Mouse (Mus musculus): ENCODE results near the gene Gsk3b. TPM values are rescaled to one million over a fixed set of nuclear protein-coding genes. Genes with fewer than 3 reads are reported as not detected.
"Not testable (repeated sequence)": the region's sequence is repeated elsewhere in the genome, so short reads cannot be mapped to it uniquely, and the experiment has no call there.

Gsk3b gene
- polyA plus RNA-seq (2014; fragmentation: Nextera tagmentation; extraction: Ambion mirVana), result 197 and 216 TPM in 2 replicates

GRCm38 (mm10) chr16:38088629-38089446 lies at the start of gene Gsk3b:
TSS of gene Gsk3b (plus strand) at chr16:38089001.
- Histone ChIP-seq H3K27me3 (ENCODE audit: control insufficient read depth, insufficient read depth, low read length) (no peaks in the 10 kb centered on the region), H3K27ac (replicated peaks; ENCODE audit: low read depth, low read length) (peak within 1 kb of the TSS; percentile 99), H3K4me3 (replicated peaks; ENCODE audit: low read depth, low read length) (peak within 1 kb of the TSS; percentile 95), H3K36me3 (ENCODE audit: control insufficient read depth, insufficient read depth, low read length) (no peaks in the 10 kb centered on the region), H3K4me1 (ENCODE audit: control insufficient read depth, insufficient read depth, low read length) (peaks cover 12% of the 10 kb centered on the region), H3K9me3 (ENCODE audit: control insufficient read depth, low read length) (no peaks in the 10 kb centered on the region), H3K4me2 (ENCODE audit: low read length) (peak within 1 kb of the TSS; percentile 93), H3K9ac (replicated peaks; ENCODE audit: low read length) (peak within 1 kb of the TSS; percentile 99)
- WGBS, result under 1% methylated on average over 69 of the region's 69 CpGs
- DNase-seq, result peak; percentile 100
- ATAC-seq (ENCODE audit: low FRiP score, low TSS enrichment), result peak; percentile 93

- H3K9me3 ChIP-seq (ENCODE audit: control insufficient read depth, low read length), result no peaks in the 10 kb centered on the region
- H3K4me3 ChIP-seq (replicated peaks; ENCODE audit: low read depth, low read length), result no peak overlapping the region
- no peaks in the 10 kb centered on the region for H3K36me3 ChIP-seq (ENCODE audit: control insufficient read depth, insufficient read depth, low read length)
- no peak overlapping the region for H3K4me2 ChIP-seq (ENCODE audit: low read length)
- H3K27me3 ChIP-seq (ENCODE audit: control insufficient read depth, insufficient read depth, low read length), result no peaks in the 10 kb centered on the region
- no peaks in the 10 kb centered on the region for H3K4me1 ChIP-seq (ENCODE audit: control insufficient read depth, insufficient read depth, low read length)
- H3K9ac ChIP-seq (replicated peaks; ENCODE audit: low read length), result no peak overlapping the region
- 88% methylated on average over 1 of the region's 1 CpGs for WGBS
- DNase-seq (no peak), ATAC-seq (ENCODE audit: low FRiP score, low TSS enrichment) (no peak)
- no peak overlapping the region for H3K27ac ChIP-seq (replicated peaks; ENCODE audit: low read depth, low read length)
These were observed 46.6 kb upstream of the Gsk3b start for GRCm38 (mm10) chr16:38042160-38042559.

GRCm38 (mm10) chr16:38044551-38044950 lies 44.2 kb upstream of the Gsk3b start:
- 89% methylated on average over 5 of the region's 5 CpGs for WGBS
- H3K27ac ChIP-seq (replicated peaks; ENCODE audit: low read depth, low read length), result no peak overlapping the region
- DNase-seq (no peak), ATAC-seq (ENCODE audit: low FRiP score, low TSS enrichment) (no peak)
- H3K4me3 ChIP-seq (replicated peaks; ENCODE audit: low read depth, low read length), result no peak overlapping the region
- H3K36me3 ChIP-seq (ENCODE audit: control insufficient read depth, insufficient read depth, low read length), result no peaks in the 10 kb centered on the region
- no peaks in the 10 kb centered on the region for H3K9me3 ChIP-seq (ENCODE audit: control insufficient read depth, low read length)
- H3K9ac ChIP-seq (replicated peaks; ENCODE audit: low read length), result no peak overlapping the region
- no peaks in the 10 kb centered on the region for H3K4me1 ChIP-seq (ENCODE audit: control insufficient read depth, insufficient read depth, low read length)
- no peaks in the 10 kb centered on the region for H3K27me3 ChIP-seq (ENCODE audit: control insufficient read depth, insufficient read depth, low read length)
- no peak overlapping the region for H3K4me2 ChIP-seq (ENCODE audit: low read length)

- ATAC-seq (ENCODE audit: low FRiP score, low TSS enrichment) (no peak), DNase-seq (peak; percentile 15)
- 78% methylated on average over 23 of the region's 23 CpGs for whole genome bisulfite sequencing
- Histone ChIP-seq H3K4me3 (replicated peaks; ENCODE audit: low read depth, low read length) (no peak overlapping the region), H3K4me2 (ENCODE audit: low read length) (no peak overlapping the region), H3K36me3 (ENCODE audit: control insufficient read depth, insufficient read depth, low read length) (no peaks in the 10 kb centered on the region), H3K27ac (replicated peaks; ENCODE audit: low read depth, low read length) (no peak overlapping the region), H3K27me3 (ENCODE audit: control insufficient read depth, insufficient read depth, low read length) (no peaks in the 10 kb centered on the region), H3K9ac (replicated peaks; ENCODE audit: low read length) (no peak overlapping the region), H3K4me1 (ENCODE audit: control insufficient read depth, insufficient read depth, low read length) (no peaks in the 10 kb centered on the region), H3K9me3 (ENCODE audit: control insufficient read depth, low read length) (no peaks in the 10 kb centered on the region)
These were observed 40.8 kb upstream of the Gsk3b start for GRCm38 (mm10) chr16:38047781-38048558.

- ATAC-seq (ENCODE audit: low FRiP score, low TSS enrichment), result no peak
These were observed 30.9 kb upstream of the Gsk3b start for GRCm38 (mm10) chr16:38057898-38058297.

GRCm38 (mm10) chr16:38058836-38059235 lies 30.0 kb upstream of the Gsk3b start:
- DNase-seq (no peak), ATAC-seq (ENCODE audit: low FRiP score, low TSS enrichment) (no peak)
- Histone ChIP-seq H3K4me1 (ENCODE audit: control insufficient read depth, insufficient read depth, low read length) (no peaks in the 10 kb centered on the region), H3K4me3 (replicated peaks; ENCODE audit: low read depth, low read length) (no peak overlapping the region), H3K36me3 (ENCODE audit: control insufficient read depth, insufficient read depth, low read length) (no peaks in the 10 kb centered on the region), H3K27me3 (ENCODE audit: control insufficient read depth, insufficient read depth, low read length) (no peaks in the 10 kb centered on the region), H3K4me2 (ENCODE audit: low read length) (no peak overlapping the region), H3K9me3 (ENCODE audit: control insufficient read depth, low read length) (no peaks in the 10 kb centered on the region), H3K9ac (replicated peaks; ENCODE audit: low read length) (no peak overlapping the region), H3K27ac (replicated peaks; ENCODE audit: low read depth, low read length) (no peak overlapping the region)
- WGBS, result 83% methylated on average over 3 of the region's 3 CpGs

More at GRCm38 (mm10) chr16:38057898-38058297, 30.9 kb upstream of the Gsk3b start:
- Histone ChIP-seq H3K4me3 (replicated peaks; ENCODE audit: low read depth, low read length) (no peak overlapping the region), H3K9ac (replicated peaks; ENCODE audit: low read length) (no peak overlapping the region), H3K4me2 (ENCODE audit: low read length) (no peak overlapping the region), H3K4me1 (ENCODE audit: control insufficient read depth, insufficient read depth, low read length) (no peaks in the 10 kb centered on the region), H3K36me3 (ENCODE audit: control insufficient read depth, insufficient read depth, low read length) (no peaks in the 10 kb centered on the region), H3K27me3 (ENCODE audit: control insufficient read depth, insufficient read depth, low read length) (no peaks in the 10 kb centered on the region), H3K9me3 (ENCODE audit: control insufficient read depth, low read length) (no peaks in the 10 kb centered on the region), H3K27ac (replicated peaks; ENCODE audit: low read depth, low read length) (no peak overlapping the region)
- no peak for DNase-seq
- 79% methylated on average over 1 of the region's 1 CpGs for whole genome bisulfite sequencing

- H3K27me3 ChIP-seq (ENCODE audit: control insufficient read depth, insufficient read depth, low read length), result no peaks in the 10 kb centered on the region
- 87% methylated on average over 4 of the region's 4 CpGs for WGBS
- no peak for ATAC-seq (ENCODE audit: low FRiP score, low TSS enrichment)
These were observed 29.2 kb upstream of the Gsk3b start for GRCm38 (mm10) chr16:38059631-38060030.

GRCm38 (mm10) chr16:38073859-38074631 lies 14.8 kb upstream of the Gsk3b start:
- H3K4me2 ChIP-seq (ENCODE audit: low read length); ATAC-seq (ENCODE audit: low FRiP score, low TSS enrichment); H3K27me3 ChIP-seq (ENCODE audit: control insufficient read depth, insufficient read depth, low read length); H3K27ac ChIP-seq (replicated peaks; ENCODE audit: low read depth, low read length); H3K9me3 ChIP-seq (ENCODE audit: control insufficient read depth, low read length); H3K4me3 ChIP-seq (replicated peaks; ENCODE audit: low read depth, low read length); H3K4me1 ChIP-seq (ENCODE audit: control insufficient read depth, insufficient read depth, low read length); H3K9ac ChIP-seq (replicated peaks; ENCODE audit: low read length); H3K36me3 ChIP-seq (ENCODE audit: control insufficient read depth, insufficient read depth, low read length): not testable (repeated sequence)
- peak; percentile 72 for DNase-seq
- whole genome bisulfite sequencing, result 73% methylated on average over 1 of the region's 5 CpGs

More at GRCm38 (mm10) chr16:38059631-38060030, 29.2 kb upstream of the Gsk3b start:
- no peaks in the 10 kb centered on the region for H3K4me1 ChIP-seq (ENCODE audit: control insufficient read depth, insufficient read depth, low read length)
- no peaks in the 10 kb centered on the region for H3K9me3 ChIP-seq (ENCODE audit: control insufficient read depth, low read length)
- H3K4me2 ChIP-seq (ENCODE audit: low read length), result no peak overlapping the region
- no peak for DNase-seq
- H3K4me3 ChIP-seq (replicated peaks; ENCODE audit: low read depth, low read length), result no peak overlapping the region
- H3K9ac ChIP-seq (replicated peaks; ENCODE audit: low read length), result no peak overlapping the region
- H3K36me3 ChIP-seq (ENCODE audit: control insufficient read depth, insufficient read depth, low read length), result no peaks in the 10 kb centered on the region
- no peak overlapping the region for H3K27ac ChIP-seq (replicated peaks; ENCODE audit: low read depth, low read length)
